Mouse (Mus musculus): Measurements from ENCODE around the gene Wif1.

The Wif1 gene

DNA sequence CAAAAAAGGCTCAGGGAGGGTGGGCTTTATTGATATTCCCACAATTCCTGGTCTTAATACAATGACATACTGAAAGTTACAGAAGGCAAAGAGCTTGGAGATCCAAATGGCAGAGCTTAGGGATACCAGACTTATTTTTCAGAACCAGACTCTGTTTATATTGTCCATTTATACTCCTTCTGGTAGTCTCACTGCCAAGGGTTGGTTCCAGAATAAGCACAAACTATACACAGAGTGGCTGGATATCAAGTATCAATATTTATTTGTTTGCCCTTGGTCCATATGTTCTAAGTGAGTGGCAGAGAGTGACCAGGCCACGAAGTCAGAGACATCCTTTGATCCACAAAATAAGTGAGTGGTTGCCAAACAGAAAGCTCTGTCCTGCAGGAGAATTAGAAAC is 34.2 kb downstream of the Wif1 start:
- DNase-seq (ENCODE audit: low spot score in 2 of 2), result no peak

DNA sequence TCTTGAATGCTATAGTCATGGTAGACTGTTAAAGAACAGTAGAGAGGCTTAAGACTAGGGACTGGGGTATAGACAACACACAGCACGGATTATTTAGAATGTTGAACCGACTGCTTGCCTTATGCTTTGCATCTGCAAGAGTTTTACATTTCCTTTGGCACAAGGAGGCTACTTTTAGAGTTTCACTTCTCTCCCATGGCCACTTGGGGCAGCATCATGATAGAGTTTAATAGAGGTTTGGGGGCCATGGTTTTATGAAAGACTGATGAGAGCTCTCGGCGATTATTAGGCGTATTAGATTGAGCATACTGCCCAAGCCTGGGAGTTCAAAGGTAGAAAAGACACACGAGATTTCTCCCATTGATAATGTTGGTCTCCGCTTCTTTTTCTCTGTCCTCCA is 37.0 kb downstream of the Wif1 start:
- no peak for DNase-seq (ENCODE audit: low spot score in 2 of 2)

GRCm38 (mm10) chr10:121080500-121080899 is 46.7 kb downstream of the Wif1 start:
- DNase-seq (ENCODE audit: low spot score in 2 of 2), result no peak

GRCm38 (mm10) chr10:121082881-121083280 is 49.1 kb downstream of the Wif1 start:
- no peak for DNase-seq (ENCODE audit: low spot score in 2 of 2)

DNA sequence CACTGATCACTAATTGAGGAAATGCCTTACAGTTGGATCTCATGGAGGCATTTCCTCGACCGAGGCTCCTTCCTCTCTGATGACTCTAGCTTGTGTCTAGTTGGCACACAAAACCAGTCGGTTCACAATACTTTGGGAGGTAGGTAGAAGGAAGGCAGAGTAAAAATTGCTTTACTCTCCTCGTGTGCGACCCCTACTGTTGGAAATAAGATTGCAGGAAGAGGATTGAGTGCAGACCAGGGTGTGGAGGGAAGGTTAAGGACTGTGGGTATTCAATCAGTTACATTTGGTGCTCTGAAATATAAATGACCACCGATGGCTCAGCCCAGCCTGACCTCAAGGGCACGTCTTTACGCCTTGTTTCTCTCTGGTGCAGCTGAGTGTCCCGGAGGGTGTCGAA is 49.8 kb downstream of the Wif1 start:
- no peak for DNase-seq (ENCODE audit: low spot score in 2 of 2)

DNA sequence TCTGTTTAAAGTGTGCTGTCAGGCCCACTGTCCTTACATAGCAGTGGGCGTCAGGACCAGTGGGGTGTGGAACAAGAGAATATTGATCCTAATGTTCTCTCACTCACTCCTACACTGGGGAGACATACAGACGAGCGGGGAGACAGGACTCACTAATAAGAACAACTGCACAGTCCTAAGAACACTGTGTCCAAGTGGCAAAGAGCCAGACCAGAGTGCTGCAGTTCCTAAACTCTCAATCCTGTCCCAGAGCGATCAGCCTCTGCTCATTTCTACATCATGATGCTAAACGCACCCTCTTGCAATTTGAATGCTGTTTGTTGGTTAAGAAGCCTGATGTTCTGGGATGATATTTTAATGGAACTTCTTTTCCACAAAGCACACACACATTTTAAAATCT is 54.9 kb downstream of the Wif1 start:
- no peak for DNase-seq (ENCODE audit: low spot score in 2 of 2)

- DNase-seq (ENCODE audit: low spot score in 2 of 2), result no peak
These were observed 55.6 kb downstream of the Wif1 start for GRCm38 (mm10) chr10:121089312-121089711.

DNA sequence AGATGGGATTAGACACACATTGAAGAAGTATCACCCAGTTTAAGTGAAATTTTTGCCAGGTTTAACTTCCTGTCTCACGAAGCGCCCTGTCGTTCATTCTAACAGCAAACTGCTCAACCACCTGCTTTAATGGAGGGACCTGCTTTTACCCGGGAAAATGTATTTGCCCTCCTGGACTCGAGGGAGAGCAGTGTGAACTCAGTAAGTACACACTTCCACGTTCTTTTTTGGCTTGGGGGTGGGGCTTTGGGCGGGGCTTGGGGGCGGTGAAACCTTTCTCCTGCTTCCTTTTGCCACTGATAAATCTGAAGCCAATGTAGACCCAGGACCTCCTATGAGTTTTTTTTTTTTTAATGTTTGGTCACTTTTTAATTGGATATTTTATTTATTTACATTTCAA is 56.2 kb downstream of the Wif1 start:
- DNase-seq (ENCODE audit: low spot score in 2 of 2), result no peak

DNA sequence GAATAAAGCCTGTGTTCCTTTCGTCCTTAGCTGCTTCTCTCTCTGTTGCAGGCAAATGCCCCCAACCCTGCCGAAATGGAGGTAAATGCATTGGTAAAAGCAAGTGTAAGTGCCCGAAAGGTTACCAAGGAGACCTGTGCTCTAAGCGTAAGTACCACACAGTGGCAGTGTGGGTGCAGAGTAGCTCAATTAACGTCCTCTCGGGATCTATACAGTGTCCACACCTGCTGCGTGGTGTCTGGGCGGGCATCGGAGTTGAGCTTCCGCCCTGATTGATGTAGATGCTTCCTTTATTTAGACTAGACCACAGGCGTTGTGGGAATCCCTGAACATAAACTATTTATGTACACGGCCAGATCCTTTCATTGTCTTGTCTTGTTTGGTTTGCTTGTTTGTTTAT is 62.2 kb downstream of the Wif1 start:
- no peak for DNase-seq (ENCODE audit: low spot score in 2 of 2)

DNA sequence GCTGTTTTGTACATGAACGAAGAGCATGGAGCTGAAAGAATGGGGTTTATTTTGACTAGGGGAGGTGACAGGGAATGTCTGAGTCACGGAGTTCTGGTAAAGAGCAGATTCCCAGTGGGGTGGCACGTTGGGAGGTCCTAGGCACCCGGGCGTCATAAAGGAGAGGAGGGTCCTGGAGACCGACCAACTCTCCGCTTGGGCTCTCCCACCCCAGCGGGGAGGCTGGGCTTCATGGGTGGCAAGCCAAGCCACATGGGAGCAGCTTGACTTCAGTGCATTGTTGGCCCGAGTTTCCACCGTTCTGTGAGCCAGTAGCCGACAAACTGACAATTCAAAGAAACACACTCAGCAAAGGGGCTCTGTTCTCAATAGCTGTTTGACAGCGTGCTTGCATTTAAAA is 64.5 kb downstream of the Wif1 start:
- DNase-seq (ENCODE audit: low spot score in 2 of 2), result no peak

- no peak for DNase-seq (ENCODE audit: low spot score in 2 of 2)
These were observed 65.9 kb downstream of the Wif1 start for GRCm38 (mm10) chr10:121099658-121100057.

DNA sequence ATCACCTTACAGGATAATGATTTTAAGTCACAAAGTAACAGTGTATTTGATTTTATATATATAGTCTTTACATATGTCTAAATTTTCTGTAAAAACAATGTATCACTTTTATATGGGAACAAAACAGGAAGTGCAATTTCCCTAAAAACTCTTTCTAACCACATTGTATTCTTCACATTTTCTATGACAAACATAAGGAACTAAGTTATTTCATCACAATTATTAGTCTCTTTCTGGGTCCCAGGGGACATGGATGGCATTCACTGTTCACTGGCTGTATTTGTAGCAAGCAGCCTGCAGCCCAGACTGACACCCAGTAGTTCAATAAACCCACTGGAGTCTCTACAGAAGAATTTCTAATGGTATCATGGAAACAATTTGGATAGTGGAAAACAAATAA is 82.4 kb downstream of the Wif1 start:
- no peak for DNase-seq (ENCODE audit: low spot score in 2 of 2)

GRCm38 (mm10) chr10:121116636-121117035 is 82.9 kb downstream of the Wif1 start:
- no peak for DNase-seq (ENCODE audit: low spot score in 2 of 2)

DNA sequence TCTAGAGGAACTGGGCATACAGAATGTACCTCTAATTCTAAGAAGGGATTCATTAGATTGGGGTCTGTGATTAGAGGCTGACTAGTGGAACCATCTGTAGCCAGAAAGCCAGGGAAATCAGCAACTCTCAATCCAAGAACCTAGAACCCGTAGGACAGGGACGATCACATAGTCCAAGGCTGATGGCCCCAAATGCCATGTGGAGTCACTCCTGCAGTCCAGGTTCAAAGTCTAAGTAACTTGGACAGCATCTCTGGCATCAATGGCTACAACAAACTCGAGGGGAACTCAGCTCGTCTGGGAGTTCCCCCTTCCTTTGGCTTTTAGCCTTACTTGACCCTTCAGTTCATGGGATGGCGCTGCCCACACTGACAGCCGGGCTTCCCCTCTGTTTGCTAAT is 87.0 kb downstream of the Wif1 start:
- no peak for DNase-seq (ENCODE audit: low spot score in 2 of 2)

DNA sequence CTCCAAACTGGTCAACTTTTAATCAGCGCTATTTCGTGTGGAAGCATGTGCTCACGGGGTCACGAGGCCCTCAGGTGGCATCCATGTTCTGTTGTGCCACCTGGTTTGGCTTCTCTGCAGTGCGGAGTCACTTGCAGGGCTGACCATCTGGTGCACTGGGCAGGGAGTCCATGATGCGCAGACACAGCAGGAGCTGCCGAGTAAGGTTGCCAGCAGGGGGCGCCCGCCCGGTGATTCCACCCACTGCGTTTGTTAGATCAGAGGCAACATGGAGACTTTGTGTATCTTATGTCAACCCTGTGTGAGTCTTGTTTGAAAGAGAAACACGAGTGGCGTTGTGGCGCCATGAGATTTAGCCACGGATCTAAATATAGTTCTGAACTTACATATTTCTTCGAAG is 90.7 kb downstream of the Wif1 start:
- no peak for DNase-seq (ENCODE audit: low spot score in 2 of 2)

DNA sequence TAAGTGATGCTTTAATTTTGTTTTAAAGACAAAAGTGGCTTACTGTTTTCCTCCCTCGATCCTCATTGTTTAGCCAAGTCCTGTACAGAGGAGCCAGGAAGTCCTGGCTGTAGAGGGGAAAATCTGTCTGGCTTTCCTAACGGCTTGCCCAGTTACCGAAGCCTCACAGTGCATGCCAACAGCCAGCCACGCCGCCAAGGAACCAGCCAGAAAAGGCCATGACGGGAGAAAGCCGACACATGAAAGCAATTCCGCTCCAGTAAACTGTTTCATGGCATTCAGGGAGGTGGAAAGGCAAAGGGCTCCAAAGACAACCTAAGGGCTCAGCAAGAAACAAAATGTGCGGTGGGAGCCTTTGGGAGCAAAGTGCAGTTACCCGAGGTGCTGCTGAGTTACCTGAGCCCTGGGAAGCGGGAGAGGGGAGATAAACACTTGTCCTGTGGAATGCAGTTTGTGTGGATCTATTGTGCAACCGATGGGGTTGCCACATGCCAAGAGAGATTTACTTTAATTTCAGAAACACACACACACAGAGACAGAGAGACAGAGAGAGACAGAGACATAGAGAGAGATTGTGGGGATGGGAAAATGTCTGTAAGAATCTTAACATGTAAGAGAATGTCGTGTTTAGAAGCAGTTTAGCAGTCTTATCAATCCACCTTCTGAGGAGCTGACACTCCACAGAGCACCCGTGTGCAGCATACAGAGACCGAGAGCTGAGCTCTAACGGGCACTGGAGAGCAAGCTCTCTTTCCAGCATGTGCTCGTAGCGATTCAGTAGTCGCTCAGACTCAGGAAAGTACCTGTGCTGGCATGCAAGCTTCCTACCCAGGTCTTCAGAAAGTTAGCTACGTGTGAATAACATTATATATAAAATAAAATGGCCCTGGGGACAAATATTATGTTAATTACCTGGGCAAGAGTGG is 95.5 kb downstream of the Wif1 start:
- no peak for DNase-seq (ENCODE audit: low spot score in 2 of 2)

All from spleen, postnatal 14 days (tissue).